Mouse (Mus musculus): ENCODE results near the gene Riox1. TPM values are rescaled to one million over a fixed set of nuclear protein-coding genes. Genes with fewer than 3 reads are reported as not detected.
"Not testable (repeated sequence)": the region's sequence is repeated elsewhere in the genome, so short reads cannot be mapped to it uniquely, and the experiment has no call there.

Gene Riox1
- total RNA-seq, 2 experiments from 2014 or later = 3.3 to 5.4 TPM

- no peak for ATAC-seq (replicated peaks; ENCODE audit: low FRiP score, poor library complexity, severe bottlenecking)
These were observed 3.1 kb upstream of the Riox1 start for GRCm38 (mm10) chr12:83947260-83947811.

- ATAC-seq (replicated peaks; ENCODE audit: low FRiP score, poor library complexity, severe bottlenecking) = no peak
These were observed 1.4 kb upstream of the Riox1 start for GRCm38 (mm10) chr12:83949043-83949442.

- no peak for ATAC-seq (replicated peaks; ENCODE audit: low FRiP score, poor library complexity, severe bottlenecking)
These were observed 474 bp upstream of the Riox1 start for GRCm38 (mm10) chr12:83949776-83950492.

- ATAC-seq (replicated peaks; ENCODE audit: low FRiP score, poor library complexity, severe bottlenecking) = peak; percentile 12; the same call in 1 of the 2 replicates
These were observed 663 bp downstream of the Riox1 start for GRCm38 (mm10) chr12:83950840-83951701.

GRCm38 (mm10) chr12:83951711-83952575, 1.5 kb downstream of the Riox1 start:
- ATAC-seq (replicated peaks; ENCODE audit: low FRiP score, poor library complexity, severe bottlenecking) = peak; percentile 45; the same call in 1 of the 2 replicates

- no peak for ATAC-seq (replicated peaks; ENCODE audit: low FRiP score, poor library complexity, severe bottlenecking)
These were observed 7.9 kb downstream of the Riox1 start for GRCm38 (mm10) chr12:83958278-83958677.

- ATAC-seq (replicated peaks; ENCODE audit: low FRiP score, poor library complexity, severe bottlenecking) = no peak
These were observed 14.8 kb downstream of the Riox1 start for GRCm38 (mm10) chr12:83965235-83965634.

- ATAC-seq (replicated peaks; ENCODE audit: low FRiP score, poor library complexity, severe bottlenecking) = no peak
These were observed 21.7 kb downstream of the Riox1 start for GRCm38 (mm10) chr12:83972117-83972516.

GRCm38 (mm10) chr12:83978862-83979261, 28.5 kb downstream of the Riox1 start:
- no peak for ATAC-seq (replicated peaks; ENCODE audit: low FRiP score, poor library complexity, severe bottlenecking)

- ATAC-seq (replicated peaks; ENCODE audit: low FRiP score, poor library complexity, severe bottlenecking) = no peak
These were observed 31.2 kb downstream of the Riox1 start for GRCm38 (mm10) chr12:83981615-83982014.

- no peak for ATAC-seq (replicated peaks; ENCODE audit: low FRiP score, poor library complexity, severe bottlenecking)
These were observed 34.3 kb downstream of the Riox1 start, which contains the start of gene Heatr4 for GRCm38 (mm10) chr12:83984752-83985151. Heatr4 (minus strand) TSS chr12:83984852.

GRCm38 (mm10) chr12:83987242-83987582, 36.8 kb downstream of the Riox1 start:
- no peak for ATAC-seq (replicated peaks; ENCODE audit: low FRiP score, poor library complexity, severe bottlenecking)

GRCm38 (mm10) chr12:83987583-83988441, 37.4 kb downstream of the Riox1 start, which contains the start of gene Acot2:
Acot2 (plus strand) TSS chr12:83987861.
- ATAC-seq (replicated peaks; ENCODE audit: low FRiP score, poor library complexity, severe bottlenecking) = 0 out of 2 replicates have a peak, but pooled peaks have one; percentile 22

- ATAC-seq (replicated peaks; ENCODE audit: low FRiP score, poor library complexity, severe bottlenecking) = no peak
These were observed 38.1 kb downstream of the Riox1 start for GRCm38 (mm10) chr12:83988483-83988882.

GRCm38 (mm10) chr12:83989378-83989777, 39.0 kb downstream of the Riox1 start:
- ATAC-seq (replicated peaks; ENCODE audit: low FRiP score, poor library complexity, severe bottlenecking) = no peak

- no peak for ATAC-seq (replicated peaks; ENCODE audit: low FRiP score, poor library complexity, severe bottlenecking)
These were observed 46.8 kb downstream of the Riox1 start for GRCm38 (mm10) chr12:83997221-83997620.

GRCm38 (mm10) chr12:83998341-83999107, 48.1 kb downstream of the Riox1 start:
- no peak for ATAC-seq (replicated peaks; ENCODE audit: low FRiP score, poor library complexity, severe bottlenecking)

- not testable (repeated sequence) for ATAC-seq (replicated peaks; ENCODE audit: low FRiP score, poor library complexity, severe bottlenecking)
These were observed 48.8 kb downstream of the Riox1 start for GRCm38 (mm10) chr12:83999237-83999636.
